Mouse (Mus musculus) cerebellum, adult 11-12 months (tissue): Measurements from ENCODE around the gene Mgp.
"Not testable (repeated sequence)": the region's sequence is repeated elsewhere in the genome, so short reads cannot be mapped to it uniquely, and the experiment has no call there.

Experiments
- DNase-seq: peaks from one replicate; pipeline ENCODE4 v3.0.0; 2022

Mgp gene

DNA sequence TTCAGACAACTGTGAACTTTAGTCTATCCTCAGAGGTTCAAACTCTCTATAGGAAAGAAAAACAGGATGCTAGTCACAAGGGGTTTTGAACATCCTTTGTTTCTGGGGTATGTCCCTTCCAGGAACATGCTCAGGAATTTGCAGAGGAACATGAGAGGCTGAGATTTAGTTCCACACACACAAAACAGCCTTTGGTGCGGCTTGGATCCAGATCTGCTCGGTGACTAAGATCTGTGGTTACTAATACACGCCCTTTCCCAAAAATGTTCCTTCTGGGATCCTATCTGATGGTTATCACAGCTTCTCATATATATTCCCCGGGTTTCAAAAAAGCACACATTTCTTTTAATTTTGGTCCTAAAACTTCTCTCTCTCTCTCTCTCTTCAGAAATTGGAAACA lies 22.2 kb upstream of the Mgp start:
- no peak for DNase-seq

DNA sequence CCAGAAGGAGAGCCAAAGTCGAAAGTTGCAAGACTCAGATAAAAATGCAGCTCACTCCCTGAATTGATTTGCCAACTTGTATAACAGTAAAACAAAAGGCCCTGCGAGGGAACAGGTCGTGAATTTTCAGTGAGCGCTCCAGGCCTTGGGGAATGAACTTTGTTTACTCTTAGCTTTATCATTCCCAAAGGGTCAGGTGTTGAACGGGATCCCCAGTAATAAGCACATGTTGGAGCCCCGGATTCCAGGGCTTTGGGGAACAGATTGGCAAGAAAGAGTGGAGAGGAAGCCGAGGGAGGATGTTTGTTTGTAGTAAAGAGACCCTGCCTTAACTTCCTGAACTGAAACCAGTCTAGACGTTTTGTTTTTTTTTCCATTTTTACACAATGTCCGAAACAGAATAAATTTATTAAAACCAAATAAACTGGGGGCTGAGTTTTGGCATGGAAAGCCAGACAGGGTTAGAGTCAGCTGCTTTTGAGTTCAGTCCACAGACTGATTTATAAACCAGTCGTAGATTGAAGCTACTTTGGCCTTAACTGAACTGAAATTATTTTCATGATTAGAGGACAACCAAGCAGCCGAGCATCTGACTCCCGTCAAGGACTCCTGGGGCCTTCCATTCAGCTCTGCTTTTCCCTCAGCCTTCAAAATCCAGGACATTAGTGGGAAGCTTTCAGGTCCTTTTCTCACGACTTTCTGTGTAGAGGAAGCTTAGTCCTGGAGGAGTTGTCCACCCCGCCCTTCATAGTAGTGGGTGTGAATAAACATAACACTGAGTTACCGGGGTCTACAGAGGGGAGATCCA lies 19.1 kb upstream of the Mgp start:
- DNase-seq = no peak

DNA sequence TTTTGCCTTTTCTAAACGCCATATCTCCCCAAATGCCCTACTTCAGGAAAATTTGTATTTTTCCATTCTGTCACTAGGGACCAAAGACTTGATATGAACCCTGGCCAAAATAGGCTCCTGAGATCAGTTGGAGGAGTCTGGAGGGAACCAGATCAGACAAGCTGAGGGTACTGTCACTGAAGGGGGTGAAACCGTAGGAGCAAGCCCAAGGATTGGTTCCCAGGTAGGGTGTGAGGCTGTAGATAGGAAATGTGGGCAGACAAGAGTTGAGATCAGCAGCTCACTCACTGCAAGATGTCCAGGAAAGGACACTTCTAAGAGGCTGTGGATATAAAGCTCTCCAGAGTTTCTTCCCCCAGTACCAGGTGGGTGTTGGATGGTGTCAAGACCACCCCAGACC lies 16.4 kb upstream of the Mgp start:
- DNase-seq = no peak

DNA sequence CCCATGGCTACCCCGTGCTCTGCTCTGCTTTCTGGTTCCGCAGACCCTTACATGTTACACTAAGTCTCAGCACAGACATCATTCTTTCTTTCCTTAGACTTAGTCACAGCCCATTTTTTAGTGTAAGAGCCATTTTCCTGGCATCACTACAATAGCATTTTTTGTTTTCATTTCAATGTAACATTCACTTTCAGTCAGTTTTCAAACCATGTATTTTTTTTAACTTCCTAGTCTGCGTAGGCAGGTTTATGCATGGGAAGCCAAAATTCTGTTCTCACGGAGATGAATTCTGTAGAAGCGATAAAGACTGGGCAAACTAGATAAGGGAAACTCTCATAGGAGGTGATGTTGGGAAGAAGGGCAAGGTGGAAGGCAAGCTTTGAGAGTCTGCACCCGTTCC lies 13.9 kb upstream of the Mgp start:
- no peak for DNase-seq

DNA sequence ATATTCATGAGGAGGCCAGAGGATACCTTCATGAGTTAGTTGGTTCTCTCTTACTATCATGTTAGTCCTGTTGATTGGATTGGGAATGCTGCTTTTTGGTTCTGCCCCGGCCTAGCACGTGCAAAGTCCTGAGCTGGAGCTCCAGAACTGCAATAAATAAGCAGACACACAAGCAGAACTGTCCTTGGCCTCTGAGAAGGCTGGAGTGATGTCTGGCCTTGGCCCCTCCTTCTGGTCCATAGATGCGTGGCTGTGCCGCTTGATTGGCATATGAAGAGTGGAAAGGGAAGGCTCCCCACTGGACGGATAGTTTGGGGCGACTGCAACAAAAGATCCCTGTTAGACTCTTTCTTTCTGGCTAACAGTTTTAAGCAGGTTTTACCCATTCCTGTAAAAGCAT lies 13.4 kb upstream of the Mgp start:
- no peak for DNase-seq

DNA sequence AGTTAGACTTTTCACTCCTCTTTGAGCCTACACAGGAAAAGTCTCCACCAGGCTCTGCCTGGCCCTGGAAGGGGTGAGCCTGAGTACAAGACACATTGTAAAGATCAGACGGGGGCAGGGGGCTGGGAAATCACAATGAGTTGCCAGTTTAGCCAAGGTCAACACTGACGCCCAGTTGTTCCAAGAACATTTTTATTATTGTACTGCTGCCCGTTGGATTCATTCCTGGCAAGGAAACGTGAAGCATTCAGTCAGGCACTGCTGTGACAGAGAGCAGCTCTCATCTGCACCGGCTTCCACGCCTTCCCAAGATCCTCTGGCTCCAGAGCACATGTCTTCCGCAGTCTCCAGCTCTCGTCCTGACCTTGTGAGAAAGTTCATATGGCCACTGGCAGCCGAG lies 12.2 kb upstream of the Mgp start:
- DNase-seq = no peak

DNA sequence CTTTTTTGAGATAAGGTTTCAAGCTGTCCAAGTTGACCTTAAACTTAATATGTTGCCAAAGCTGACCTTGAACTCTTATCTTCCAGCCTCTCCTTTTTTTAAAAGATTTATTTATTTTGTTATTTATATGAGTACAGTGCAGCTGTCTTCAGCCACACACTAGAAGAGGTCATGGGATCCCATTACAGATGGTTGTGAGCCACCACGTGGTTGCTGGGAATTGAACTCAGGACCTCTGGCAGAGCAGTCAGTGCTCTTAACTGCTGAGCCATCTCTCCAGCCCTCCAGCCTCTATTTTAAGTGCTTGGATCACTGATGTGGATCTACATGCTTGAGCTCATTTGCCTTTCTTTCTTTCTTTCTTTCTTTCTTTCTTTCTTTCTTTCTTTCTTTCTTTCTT lies 9.1 kb upstream of the Mgp start:
- not testable (repeated sequence) for DNase-seq

DNA sequence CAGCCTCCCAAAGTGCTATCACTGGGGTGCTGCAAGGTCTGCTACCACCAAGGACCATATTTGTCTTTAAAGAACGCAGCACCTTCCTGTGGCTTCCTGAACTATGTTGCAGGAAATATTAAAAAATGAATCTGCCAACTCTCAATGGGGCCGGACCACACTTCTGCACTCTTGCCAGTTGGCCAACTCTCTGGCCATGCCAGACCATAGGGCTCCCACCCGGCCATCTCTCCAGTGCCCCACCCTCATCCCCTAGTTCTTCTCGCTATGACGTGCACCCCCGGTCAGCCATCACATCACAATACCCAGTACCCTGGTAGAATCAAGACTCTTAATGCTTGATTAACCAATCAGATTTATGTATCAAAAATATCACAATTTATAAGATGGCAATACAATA lies 8.3 kb upstream of the Mgp start:
- no peak for DNase-seq

DNA sequence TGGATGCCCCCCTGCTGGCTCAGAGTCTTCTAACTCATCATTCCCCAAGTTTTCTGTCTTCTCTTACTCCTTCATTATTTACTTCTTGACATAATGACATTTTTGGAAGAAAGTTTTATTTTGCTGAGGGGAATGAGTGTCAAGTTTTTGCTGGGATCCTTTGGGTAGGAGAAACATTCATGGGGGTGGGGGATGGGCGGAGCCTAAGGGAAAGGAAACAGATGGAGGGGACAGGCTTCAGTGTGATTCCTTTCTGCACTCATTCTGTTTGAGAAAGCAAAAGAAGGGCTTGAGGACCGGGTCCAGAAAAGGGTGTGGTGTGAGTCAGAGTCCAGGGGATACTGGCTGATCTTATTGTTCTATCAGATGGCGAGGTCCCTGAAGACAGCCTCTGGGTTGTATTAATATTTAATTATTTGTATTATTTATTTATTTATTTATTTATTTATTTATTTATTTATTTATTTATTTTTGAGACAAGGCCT lies 7.8 kb upstream of the Mgp start:
- no peak for DNase-seq

DNA sequence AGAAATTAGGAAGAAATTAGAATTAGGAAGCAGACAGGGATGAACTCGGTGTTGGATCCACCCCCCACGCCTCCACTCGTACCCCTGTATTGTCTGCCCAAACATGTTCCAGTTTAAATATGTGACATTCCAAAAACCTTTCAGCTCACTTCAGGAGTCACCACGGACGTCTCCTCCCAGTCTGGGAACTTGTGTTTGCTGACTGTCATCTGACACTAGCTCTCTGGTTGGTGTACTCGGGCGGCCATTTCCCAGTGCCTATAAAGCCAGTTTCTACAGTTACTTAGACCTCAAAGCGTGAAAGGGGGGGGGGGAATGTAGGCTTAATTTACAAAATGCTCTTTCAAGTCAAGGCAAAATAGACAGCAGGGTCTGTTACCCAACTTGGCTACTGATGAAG lies 6.1 kb upstream of the Mgp start:
- no peak for DNase-seq

DNA sequence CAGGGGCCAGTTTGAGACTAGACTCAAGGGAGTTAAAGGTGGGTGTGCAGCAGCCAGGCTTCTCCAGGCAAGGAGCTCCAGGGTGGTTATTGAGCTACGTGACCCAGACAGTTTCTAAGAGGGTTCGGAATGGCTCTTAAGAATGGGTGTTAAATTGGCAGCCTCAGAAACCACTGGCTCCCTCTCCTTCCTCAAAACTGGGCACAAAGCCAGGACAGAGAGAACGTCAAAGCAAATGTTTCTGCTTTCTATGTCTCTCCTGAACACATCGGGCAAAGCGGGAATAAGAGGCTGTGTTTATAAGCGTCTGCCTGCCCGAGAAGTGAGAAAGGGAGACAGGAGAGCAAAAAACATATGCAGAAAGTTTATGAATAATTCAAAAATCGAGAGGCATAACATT lies 1.0 kb downstream of the Mgp start:
- DNase-seq = no peak

DNA sequence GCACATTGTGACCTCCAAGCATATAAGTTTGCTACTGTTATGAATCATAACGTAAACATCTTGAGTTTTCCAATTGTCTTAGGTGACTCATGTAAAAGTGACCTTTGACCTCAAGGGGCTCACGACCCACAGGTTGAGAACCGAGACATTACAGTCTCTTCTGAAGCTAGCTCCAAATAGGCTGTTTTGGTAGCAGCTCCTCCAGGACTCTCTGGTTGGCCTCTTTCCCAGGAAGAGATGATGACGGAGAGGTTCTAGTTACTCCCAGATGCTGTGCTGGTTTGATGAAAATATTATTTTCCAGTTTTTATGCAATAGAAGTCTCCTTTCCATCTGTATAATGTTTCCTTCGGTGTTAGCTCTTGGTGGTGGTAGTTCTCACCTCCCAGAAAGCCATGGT lies 6.7 kb downstream of the Mgp start:
- DNase-seq = no peak

DNA sequence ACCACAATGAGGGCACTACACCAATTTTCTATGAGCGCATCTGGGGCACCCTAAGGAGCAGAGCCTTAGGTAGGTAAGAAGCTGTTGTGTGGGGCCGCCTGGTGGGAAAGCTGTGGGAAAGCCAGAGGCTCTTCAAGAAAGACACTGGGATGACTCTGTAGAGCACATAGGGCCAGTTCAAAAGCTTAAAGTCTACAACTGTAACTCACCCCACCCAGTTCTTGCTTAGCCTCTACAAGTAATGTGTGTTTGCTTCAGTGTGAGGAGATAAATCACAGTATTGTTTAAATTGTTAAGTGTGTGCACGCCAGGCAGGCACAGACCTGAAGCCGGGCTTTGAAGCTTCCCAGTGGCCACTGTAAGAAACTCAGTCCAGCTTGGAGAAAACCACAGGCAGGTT lies 9.5 kb downstream of the Mgp start:
- DNase-seq = no peak

DNA sequence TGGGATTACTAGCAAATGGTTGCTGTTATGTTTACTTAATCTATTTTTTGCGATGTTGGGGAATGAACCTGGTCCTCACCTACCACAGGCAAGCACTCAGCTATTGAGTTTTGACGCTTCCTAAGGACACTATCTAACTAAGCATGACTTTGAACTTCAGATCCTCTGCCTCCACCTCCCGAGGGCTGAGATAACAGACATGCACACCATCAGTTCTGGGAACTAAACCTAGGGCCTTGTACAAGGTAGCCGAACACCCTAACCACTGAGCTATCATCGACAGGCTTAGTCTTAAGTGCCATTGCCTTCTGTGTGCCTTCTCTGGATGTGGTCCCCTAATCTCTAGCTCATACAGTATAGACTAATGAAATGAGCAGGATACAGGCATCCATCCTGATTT lies 10.3 kb downstream of the Mgp start:
- no peak for DNase-seq

DNA sequence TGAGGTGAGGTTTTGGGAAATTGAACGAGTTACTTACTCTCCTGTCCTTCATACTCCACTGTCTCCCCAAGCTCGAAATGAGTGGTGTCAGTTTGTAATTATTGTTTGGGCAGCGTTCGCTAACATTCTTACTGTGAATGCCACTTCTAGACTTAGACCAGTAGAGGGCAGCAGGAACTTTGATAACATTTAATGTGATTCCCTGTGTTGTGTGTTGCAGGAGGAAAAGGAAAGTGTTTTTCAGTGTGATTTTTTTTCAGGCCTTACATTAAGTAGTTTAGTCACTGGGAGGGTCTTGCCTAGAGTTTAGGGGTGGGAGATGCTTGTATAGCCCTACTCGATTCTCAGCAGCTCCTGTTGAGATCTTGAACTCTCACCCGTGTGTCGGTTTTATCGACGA lies 14.6 kb downstream of the Mgp start:
- no peak for DNase-seq

DNA sequence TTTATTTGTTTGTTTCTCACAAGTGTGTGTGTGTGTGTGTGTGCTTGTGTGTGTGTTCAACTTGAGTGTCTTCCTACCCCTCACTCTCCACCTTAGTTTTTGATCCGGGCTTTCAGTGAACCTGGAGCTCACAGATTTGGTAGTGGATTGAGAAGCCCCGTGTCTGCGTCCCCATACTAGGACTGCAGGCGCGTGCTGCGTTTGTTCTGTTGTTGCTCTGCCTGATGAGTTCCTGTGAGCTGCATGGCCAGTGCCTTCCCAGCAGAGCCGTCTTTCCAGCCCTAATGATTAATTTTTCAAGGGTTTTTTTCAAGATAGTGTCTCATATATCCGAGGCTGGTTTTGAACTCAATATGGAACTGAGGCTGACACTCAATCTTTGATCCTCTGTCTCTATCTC lies 17.2 kb downstream of the Mgp start:
- DNase-seq = no peak

DNA sequence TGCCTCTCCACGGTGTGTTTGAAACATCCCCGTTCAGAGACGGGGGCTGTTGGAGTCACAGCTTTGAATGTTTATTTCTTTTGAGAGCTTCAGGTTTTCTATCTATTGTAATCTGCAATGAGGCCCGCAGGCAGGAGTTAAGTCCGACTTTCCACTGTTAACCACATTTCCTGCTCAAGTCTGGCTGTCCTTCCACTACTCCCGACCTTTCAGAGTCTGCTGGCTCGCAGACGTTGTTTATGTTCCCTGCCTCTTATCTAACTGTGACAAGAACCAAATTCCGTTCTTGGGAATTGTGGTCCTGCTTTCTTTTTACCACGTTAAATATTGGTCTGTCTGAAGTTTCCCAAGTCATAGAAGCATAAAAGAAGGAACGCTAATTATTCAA lies 17.8 kb downstream of the Mgp start:
- no peak for DNase-seq

DNA sequence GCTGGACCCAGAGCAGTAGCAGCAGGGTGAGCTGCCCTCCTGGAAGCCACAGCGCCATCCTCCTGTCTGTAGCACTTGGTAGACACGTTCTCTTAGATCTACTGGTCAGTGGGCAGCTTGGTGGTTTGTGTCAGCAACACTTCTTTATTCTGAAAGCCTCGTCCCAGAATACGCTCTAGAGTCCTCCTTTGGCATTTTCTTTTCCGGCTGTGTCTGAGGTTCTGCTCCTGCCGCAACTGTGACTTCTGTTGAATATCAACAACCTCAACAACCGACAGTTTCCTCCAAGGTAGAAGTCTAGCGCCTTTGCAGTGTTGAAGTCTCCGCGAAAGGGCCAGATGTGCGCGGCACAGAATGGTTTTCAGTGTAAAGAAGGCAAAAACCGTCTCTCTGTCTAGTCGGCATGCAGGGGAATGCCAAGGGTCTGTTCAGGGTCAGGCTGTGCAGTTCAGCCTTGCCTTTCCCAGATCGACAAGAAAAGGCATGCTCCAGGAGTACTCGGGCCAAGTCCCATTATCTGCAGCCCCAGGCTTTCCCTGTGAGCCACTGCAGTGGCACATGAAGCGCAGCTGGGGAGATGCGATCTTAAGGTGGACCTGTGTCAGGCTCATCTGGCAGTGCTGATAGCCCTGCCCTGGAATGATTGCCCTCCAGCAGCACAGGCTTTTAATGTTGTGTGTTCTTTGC lies 18.3 kb downstream of the Mgp start, which contains the start of gene Art4:
Gene Art4 (minus strand): TSS at position 548 of the 687 bp plus-strand sequence.
- DNase-seq = no peak

DNA sequence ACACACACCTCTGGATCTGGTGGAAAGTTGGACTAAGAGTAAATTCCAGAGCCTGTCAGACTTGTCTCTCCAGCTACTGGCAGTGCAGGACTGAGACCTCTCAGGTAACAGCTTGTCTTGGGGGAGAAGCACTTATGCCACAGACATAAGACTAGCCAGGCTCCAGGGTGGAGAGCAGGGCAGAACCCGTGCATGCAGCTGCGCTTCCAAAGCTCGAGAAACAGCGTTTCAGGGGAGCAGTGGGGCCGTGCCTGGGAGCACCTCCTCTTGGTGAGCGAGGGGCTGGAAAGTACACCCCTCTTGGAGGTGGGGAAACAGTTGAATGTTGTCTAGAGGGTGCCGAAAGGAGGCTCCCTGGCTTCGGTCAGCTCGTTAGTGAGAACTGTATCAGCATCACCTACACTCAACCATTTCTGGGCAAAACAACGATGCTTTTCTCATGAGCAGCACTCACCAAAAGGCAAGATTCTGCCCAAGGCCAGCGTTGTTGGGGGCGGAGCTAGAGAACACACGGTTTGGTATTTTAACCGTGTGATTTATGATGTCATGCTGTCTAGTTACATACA lies 19.5 kb downstream of the Mgp start:
- no peak for DNase-seq

DNA sequence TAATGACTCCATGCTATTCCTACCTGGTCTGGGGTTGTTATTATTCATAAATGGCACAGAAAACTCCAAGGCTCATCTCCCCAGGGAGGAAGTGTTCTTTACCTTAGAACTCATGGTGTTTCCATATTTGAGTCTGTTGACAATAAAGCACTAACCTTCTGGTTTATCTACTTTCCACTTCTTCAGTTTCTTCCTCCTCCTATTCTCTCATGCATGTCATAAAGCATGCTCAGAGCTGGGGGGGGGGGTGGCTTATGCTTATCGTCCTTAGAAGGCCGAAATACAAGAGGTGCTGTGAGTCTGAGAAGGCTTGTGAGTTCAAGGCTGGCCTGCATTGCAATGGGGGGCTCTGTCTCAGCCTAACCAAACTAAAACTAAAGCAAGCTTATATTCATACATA lies 20.4 kb downstream of the Mgp start:
- no peak for DNase-seq

DNA sequence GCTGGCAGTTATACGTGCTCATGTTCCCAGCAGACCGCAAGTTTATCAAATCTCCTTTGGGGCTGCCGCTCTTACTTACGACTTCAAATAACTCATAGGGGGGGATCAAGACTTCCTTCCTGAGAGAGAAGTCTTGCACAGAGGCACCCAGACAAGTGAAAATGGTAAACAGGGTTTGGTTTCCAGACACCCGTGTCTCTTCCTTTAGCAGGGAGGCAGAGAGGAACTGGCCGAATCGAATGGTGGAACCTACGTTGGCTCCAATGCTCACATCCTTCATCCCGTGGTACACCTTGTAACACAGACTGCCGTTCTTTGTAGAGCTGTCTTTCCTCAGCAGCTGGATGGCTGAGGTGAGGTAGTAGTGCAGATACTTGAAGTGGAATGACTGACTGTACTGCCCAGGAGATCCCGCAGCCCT lies 21.3 kb downstream of the Mgp start:
- no peak for DNase-seq

DNA sequence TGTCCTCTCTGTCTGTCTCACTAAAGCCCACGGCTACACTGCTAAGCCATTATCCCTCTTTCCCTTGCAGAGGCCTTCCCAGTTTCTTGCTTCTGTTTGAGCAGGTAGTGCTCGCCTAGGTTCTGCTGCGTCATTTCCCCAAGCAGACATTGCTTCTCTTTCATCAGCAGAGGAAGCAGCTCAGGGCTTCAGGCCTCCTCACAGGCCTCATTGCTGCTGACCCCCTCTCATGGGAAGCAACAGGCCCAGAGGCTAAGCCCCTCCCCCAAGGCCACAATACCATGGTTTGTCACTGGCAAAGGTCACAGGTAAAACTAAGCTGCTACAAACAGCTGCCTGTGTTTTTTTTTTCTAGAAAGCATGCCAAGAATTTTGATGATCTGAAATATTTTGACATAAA lies 22.9 kb downstream of the Mgp start:
- no peak for DNase-seq

DNA sequence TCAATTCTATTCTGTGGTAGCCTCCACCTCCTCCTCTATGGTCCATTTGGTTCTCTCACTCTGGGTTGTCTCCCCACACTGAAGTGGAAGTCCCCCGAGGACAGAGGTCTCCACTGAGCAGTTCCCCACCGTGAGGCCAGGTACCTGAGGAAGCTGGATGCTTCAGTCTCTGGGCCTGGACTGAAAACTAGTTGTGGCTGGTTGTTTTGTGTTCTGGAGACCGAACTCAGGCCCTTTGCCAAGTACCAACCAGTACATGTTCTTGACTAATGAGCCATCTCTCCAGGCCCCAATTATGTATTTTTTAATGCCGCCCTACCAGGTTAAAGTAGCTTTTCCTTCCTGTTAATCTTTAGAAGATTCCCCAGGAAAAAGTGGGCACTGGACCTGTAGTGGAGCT lies 23.3 kb downstream of the Mgp start:
- DNase-seq = no peak

DNA sequence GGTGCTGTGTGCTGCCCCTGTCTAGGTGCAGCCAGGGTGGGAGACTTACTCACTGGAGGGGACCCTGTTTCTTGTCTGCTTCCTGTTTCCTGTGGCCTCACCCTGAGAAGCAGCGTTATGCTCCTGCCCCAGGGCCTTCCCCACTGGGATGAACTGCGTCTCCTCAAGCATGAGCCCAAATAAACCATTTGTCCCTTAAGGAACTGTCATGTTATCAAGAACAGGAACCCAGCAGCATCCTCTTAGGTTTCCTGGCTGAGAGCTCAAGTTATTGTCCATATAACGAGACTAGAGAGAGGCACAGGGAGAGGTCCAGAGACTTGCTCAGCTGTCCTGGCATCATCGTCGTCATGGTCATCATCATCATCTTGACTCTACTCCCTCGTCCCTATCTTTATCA lies 25.4 kb downstream of the Mgp start:
- DNase-seq = no peak
